Mouse (Mus musculus): ENCODE results near the gene Gm49322. TPM values are rescaled to one million over a fixed set of nuclear protein-coding genes. Genes with fewer than 3 reads are reported as not detected.

The Gm49322 gene
- polyA plus RNA-seq, 1 experiment from 2014 or later, result 4.5 TPM

GRCm38 (mm10) chr10:80606306-80606705, 485 bp downstream of the Gm49322 start:
- H3K4me2 ChIP-seq (replicated peaks), result no peak overlapping the region
- no peak for ATAC-seq (replicated peaks)
- whole genome bisulfite sequencing, result 92% methylated on average over 23 of the region's 23 CpGs
- H3K4me3 ChIP-seq, result no peak overlapping the region
- H3K9ac ChIP-seq (replicated peaks), result no peak overlapping the region
- H3K36me3 ChIP-seq, result peaks cover 34% of the 10 kb centered on the region
- peaks cover 20% of the 10 kb centered on the region for H3K4me1 ChIP-seq
- no peak overlapping the region for H3K27ac ChIP-seq (replicated peaks)
- H3K27me3 ChIP-seq, result no peaks in the 10 kb centered on the region
- no peaks in the 10 kb centered on the region for H3K9me3 ChIP-seq

GRCm38 (mm10) chr10:80606737-80607350, 1.0 kb downstream of the Gm49322 start:
- Histone ChIP-seq H3K27me3 (no peaks in the 10 kb centered on the region), H3K27ac (replicated peaks) (no peak overlapping the region), H3K36me3 (peaks cover 35% of the 10 kb centered on the region), H3K9me3 (no peaks in the 10 kb centered on the region), H3K4me1 (peaks cover 20% of the 10 kb centered on the region), H3K4me3 (no peak overlapping the region), H3K9ac (replicated peaks) (no peak overlapping the region), H3K4me2 (replicated peaks) (no peak overlapping the region)
- WGBS, result 95% methylated on average over 34 of the region's 34 CpGs
- no peak for ATAC-seq (replicated peaks)

GRCm38 (mm10) chr10:80608435-80608834, 2.6 kb downstream of the Gm49322 start:
- peaks cover 43% of the 10 kb centered on the region for H3K36me3 ChIP-seq

GRCm38 (mm10) chr10:80609269-80609924, 3.6 kb downstream of the Gm49322 start:
- H3K9me3 ChIP-seq, result no peaks in the 10 kb centered on the region
- H3K36me3 ChIP-seq, result peaks cover 51% of the 10 kb centered on the region
- peaks cover 3% of the 10 kb centered on the region for H3K4me1 ChIP-seq
- no peak for ATAC-seq (replicated peaks)
- H3K27me3 ChIP-seq, result no peaks in the 10 kb centered on the region
- no peak overlapping the region for H3K27ac ChIP-seq (replicated peaks)
- H3K4me3 ChIP-seq, result no peak overlapping the region
- WGBS, result 92% methylated on average over 10 of the region's 10 CpGs
- no peak overlapping the region for H3K9ac ChIP-seq (replicated peaks)
- no peak overlapping the region for H3K4me2 ChIP-seq (replicated peaks)

More at GRCm38 (mm10) chr10:80608435-80608834, 2.6 kb downstream of the Gm49322 start:
- Histone ChIP-seq H3K4me2 (replicated peaks) (no peak overlapping the region), H3K4me1 (peaks cover 12% of the 10 kb centered on the region), H3K4me3 (no peak overlapping the region), H3K27me3 (no peaks in the 10 kb centered on the region), H3K27ac (replicated peaks) (no peak overlapping the region), H3K9me3 (no peaks in the 10 kb centered on the region), H3K9ac (replicated peaks) (no peak overlapping the region)
- ATAC-seq (replicated peaks), result no peak
- WGBS, result 76% methylated on average over 3 of the region's 3 CpGs

- Histone ChIP-seq H3K4me1 (no peaks in the 10 kb centered on the region), H3K9me3 (no peaks in the 10 kb centered on the region), H3K9ac (replicated peaks) (no peak overlapping the region), H3K27me3 (no peaks in the 10 kb centered on the region), H3K27ac (replicated peaks) (no peak overlapping the region), H3K36me3 (peaks cover 59% of the 10 kb centered on the region), H3K4me2 (replicated peaks) (no peak overlapping the region), H3K4me3 (no peak overlapping the region)
- no peak for ATAC-seq (replicated peaks)
- WGBS, result 93% methylated on average over 9 of the region's 9 CpGs
Measured at GRCm38 (mm10) chr10:80610116-80610785, 4.4 kb downstream of the Gm49322 start.

- no peak overlapping the region for H3K9ac ChIP-seq (replicated peaks)
- no peaks in the 10 kb centered on the region for H3K9me3 ChIP-seq
- H3K4me1 ChIP-seq, result no peaks in the 10 kb centered on the region
- no peak overlapping the region for H3K4me2 ChIP-seq (replicated peaks)
- 81% methylated on average over 4 of the region's 4 CpGs for WGBS
- H3K27me3 ChIP-seq, result no peaks in the 10 kb centered on the region
- no peak overlapping the region for H3K27ac ChIP-seq (replicated peaks)
- peaks cover 66% of the 10 kb centered on the region for H3K36me3 ChIP-seq
- H3K4me3 ChIP-seq, result no peak overlapping the region
- no peak for ATAC-seq (replicated peaks)
Measured at GRCm38 (mm10) chr10:80611024-80611423, 5.2 kb downstream of the Gm49322 start.

GRCm38 (mm10) chr10:80611905-80612304, 6.1 kb downstream of the Gm49322 start:
- WGBS, result 90% methylated on average over 3 of the region's 3 CpGs
- Histone ChIP-seq H3K4me2 (replicated peaks) (no peak overlapping the region), H3K9me3 (no peaks in the 10 kb centered on the region), H3K4me1 (no peaks in the 10 kb centered on the region), H3K4me3 (no peak overlapping the region), H3K27ac (replicated peaks) (no peak overlapping the region), H3K9ac (replicated peaks) (no peak overlapping the region), H3K27me3 (no peaks in the 10 kb centered on the region), H3K36me3 (peaks cover 62% of the 10 kb centered on the region)
- ATAC-seq (replicated peaks), result no peak

- Histone ChIP-seq H3K27ac (replicated peaks) (no peak overlapping the region), H3K4me3 (no peak overlapping the region), H3K36me3 (peaks cover 43% of the 10 kb centered on the region), H3K9me3 (no peaks in the 10 kb centered on the region), H3K9ac (replicated peaks) (no peak overlapping the region), H3K4me2 (replicated peaks) (no peak overlapping the region), H3K27me3 (no peaks in the 10 kb centered on the region), H3K4me1 (no peaks in the 10 kb centered on the region)
- no peak for ATAC-seq (replicated peaks)
- 83% methylated on average over 3 of the region's 3 CpGs for WGBS
Measured at GRCm38 (mm10) chr10:80613821-80614220, 8.0 kb downstream of the Gm49322 start.

GRCm38 (mm10) chr10:80614351-80614750, 8.5 kb downstream of the Gm49322 start:
- WGBS, result 87% methylated on average over 6 of the region's 6 CpGs
- Histone ChIP-seq H3K36me3 (peaks cover 38% of the 10 kb centered on the region), H3K27me3 (no peaks in the 10 kb centered on the region), H3K9me3 (no peaks in the 10 kb centered on the region), H3K9ac (replicated peaks) (no peak overlapping the region), H3K27ac (replicated peaks) (no peak overlapping the region), H3K4me2 (replicated peaks) (no peak overlapping the region), H3K4me1 (no peaks in the 10 kb centered on the region), H3K4me3 (no peak overlapping the region)
- no peak for ATAC-seq (replicated peaks)

- Histone ChIP-seq H3K27me3 (no peaks in the 10 kb centered on the region), H3K4me2 (replicated peaks) (no peak overlapping the region), H3K9ac (replicated peaks) (no peak overlapping the region), H3K9me3 (no peaks in the 10 kb centered on the region), H3K27ac (replicated peaks) (no peak overlapping the region), H3K4me3 (no peak overlapping the region), H3K4me1 (peaks cover 9% of the 10 kb centered on the region), H3K36me3 (peaks cover 26% of the 10 kb centered on the region)
- ATAC-seq (replicated peaks), result no peak
- WGBS, result 81% methylated on average over 9 of the region's 9 CpGs
Measured at GRCm38 (mm10) chr10:80618181-80618580, 12.4 kb downstream of the Gm49322 start.

- Histone ChIP-seq H3K4me1 (peaks cover 24% of the 10 kb centered on the region), H3K4me2 (replicated peaks) (no peak overlapping the region), H3K4me3 (no peak overlapping the region), H3K27ac (replicated peaks) (no peak overlapping the region), H3K36me3 (peaks cover 16% of the 10 kb centered on the region), H3K9me3 (no peaks in the 10 kb centered on the region), H3K9ac (replicated peaks) (no peak overlapping the region), H3K27me3 (no peaks in the 10 kb centered on the region)
- no peak for ATAC-seq (replicated peaks)
- WGBS, result 39% methylated on average over 8 of the region's 8 CpGs
Measured at GRCm38 (mm10) chr10:80619465-80620244, 13.8 kb downstream of the Gm49322 start.

GRCm38 (mm10) chr10:80620365-80620764, 14.5 kb downstream of the Gm49322 start:
- H3K27ac ChIP-seq (replicated peaks), result no peak overlapping the region
- H3K9ac ChIP-seq (replicated peaks), result no peak overlapping the region
- peaks cover 29% of the 10 kb centered on the region for H3K4me1 ChIP-seq
- H3K27me3 ChIP-seq, result no peaks in the 10 kb centered on the region
- WGBS, result 85% methylated on average over 9 of the region's 9 CpGs
- no peaks in the 10 kb centered on the region for H3K9me3 ChIP-seq
- H3K4me2 ChIP-seq (replicated peaks), result no peak overlapping the region
- H3K36me3 ChIP-seq, result peaks cover 9% of the 10 kb centered on the region
- no peak for ATAC-seq (replicated peaks)
- no peak overlapping the region for H3K4me3 ChIP-seq

All from forebrain, embryonic 15.5 days (tissue).